Mouse (Mus musculus): ENCODE data around the gene Abcg4. TPM values are rescaled to one million over a fixed set of nuclear protein-coding genes. Genes with fewer than 3 reads are reported as not detected.
A peak's percentile ranks its signal among the peaks of the same experiment; 100 is the strongest.
"Not testable (repeated sequence)": the region's sequence is repeated elsewhere in the genome, so short reads cannot be mapped to it uniquely, and the experiment has no call there.

Abcg4 gene
- total RNA-seq, 2 experiments from 2014 or later, result 0.30 to 0.85 TPM

GRCm38 (mm10) chr9:44319887-44320798, 31.7 kb upstream of the Abcg4 start, which contains the start of gene C2cd2l:
Gene C2cd2l, minus strand, starts transcription at chr9:44320285.
- DNase-seq, result peak; percentile 88 to 96

GRCm38 (mm10) chr9:44319105-44319886, 30.9 kb upstream of the Abcg4 start:
- peak in 1 of 2 experiments; percentile 51 for DNase-seq

GRCm38 (mm10) chr9:44318826-44319095, 30.3 kb upstream of the Abcg4 start:
- no peak for DNase-seq

GRCm38 (mm10) chr9:44318076-44318825, 29.8 kb upstream of the Abcg4 start:
- DNase-seq, result no peak

GRCm38 (mm10) chr9:44317452-44317851, 29.0 kb upstream of the Abcg4 start:
- no peak for DNase-seq

GRCm38 (mm10) chr9:44314910-44315309, 26.5 kb upstream of the Abcg4 start:
- no peak for DNase-seq

GRCm38 (mm10) chr9:44314257-44314547, 25.8 kb upstream of the Abcg4 start:
- no peak for DNase-seq

- DNase-seq, result no peak
Observed at GRCm38 (mm10) chr9:44313476-44314256, 25.3 kb upstream of the Abcg4 start.

- DNase-seq, result peak; percentile 57 to 84
Observed at GRCm38 (mm10) chr9:44311136-44312134, 23.0 kb upstream of the Abcg4 start.

- DNase-seq, result no peak
Observed at GRCm38 (mm10) chr9:44310750-44311135, 22.3 kb upstream of the Abcg4 start.

- no peak for DNase-seq
Observed at GRCm38 (mm10) chr9:44309756-44310155, 21.3 kb upstream of the Abcg4 start.

GRCm38 (mm10) chr9:44307248-44307647, 18.8 kb upstream of the Abcg4 start:
- no peak for DNase-seq

GRCm38 (mm10) chr9:44306532-44306931, 18.1 kb upstream of the Abcg4 start:
- no peak for DNase-seq

GRCm38 (mm10) chr9:44305466-44306079, 17.2 kb upstream of the Abcg4 start, which contains the start of gene Hinfp:
Gene Hinfp, minus strand, starts transcription at chr9:44305671.
- DNase-seq, result peak; percentile 99 to 100

GRCm38 (mm10) chr9:44300001-44300400, 11.6 kb upstream of the Abcg4 start:
- DNase-seq, result not testable (repeated sequence)

GRCm38 (mm10) chr9:44292490-44292889, 4.1 kb upstream of the Abcg4 start:
- peak; percentile 31 to 50 for DNase-seq

- DNase-seq, result no peak
Observed at GRCm38 (mm10) chr9:44288959-44289291, 510 bp upstream of the Abcg4 start.

- DNase-seq, result no peak
Observed at GRCm38 (mm10) chr9:44287401-44288075, 877 bp downstream of the Abcg4 start.

GRCm38 (mm10) chr9:44287003-44287400, 1.4 kb downstream of the Abcg4 start:
- DNase-seq, result no peak

All from heart, adult 18-20 months (tissue).